Mouse (Mus musculus): Measurements from ENCODE around the gene Cdc37l1.
"Not testable (repeated sequence)": the region's sequence is repeated elsewhere in the genome, so short reads cannot be mapped to it uniquely, and the experiment has no call there.

The Cdc37l1 gene

DNA sequence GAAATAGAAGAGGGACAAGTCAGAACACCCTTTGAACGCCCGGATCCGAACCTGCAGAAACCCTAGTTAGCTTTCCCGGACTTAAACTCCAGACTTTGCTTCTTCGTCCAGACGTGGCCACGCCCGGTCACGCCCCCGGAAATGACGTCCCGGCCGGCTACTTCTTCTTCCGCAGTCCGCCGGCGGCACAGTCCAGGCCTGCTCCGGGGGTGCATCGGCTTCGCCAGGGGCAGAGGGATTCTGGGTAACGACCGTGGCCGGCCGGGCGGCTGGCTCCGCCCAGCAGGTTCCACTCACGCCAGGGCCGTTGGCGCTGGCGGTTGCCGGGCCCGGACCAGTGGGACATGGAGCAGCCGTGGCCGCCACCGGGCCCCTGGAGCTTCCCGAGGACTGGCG lies at the start of gene Cdc37l1:
TSS of gene Cdc37l1 (plus strand) at position 159 of the 396 bp plus-strand sequence.
- peak; percentile 96 to 99 for DNase-seq (ENCODE audit: low spot score in 2 of 2)

DNA sequence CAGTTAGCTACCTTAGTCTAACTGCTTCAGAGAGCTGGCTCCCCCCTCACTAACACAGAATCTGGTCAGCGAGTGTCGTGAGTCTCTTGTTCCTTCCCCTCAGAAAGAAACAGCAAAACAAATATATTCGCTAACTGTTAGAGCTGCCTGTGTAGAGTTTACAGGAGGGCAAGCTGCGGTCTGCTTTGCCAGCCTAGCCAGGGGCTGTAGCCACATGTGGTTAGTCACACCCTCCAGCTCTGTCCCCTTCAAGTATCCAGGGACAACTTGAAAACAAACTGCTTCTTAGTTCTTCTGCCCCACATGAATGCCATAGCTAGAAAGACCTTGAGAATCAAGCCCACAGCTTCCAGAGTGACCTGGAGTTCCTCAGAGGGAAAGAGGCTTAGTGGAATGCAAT lies 48.9 kb upstream of the Cdc37l1 start:
- no peak for DNase-seq (ENCODE audit: low spot score in 2 of 2)

DNA sequence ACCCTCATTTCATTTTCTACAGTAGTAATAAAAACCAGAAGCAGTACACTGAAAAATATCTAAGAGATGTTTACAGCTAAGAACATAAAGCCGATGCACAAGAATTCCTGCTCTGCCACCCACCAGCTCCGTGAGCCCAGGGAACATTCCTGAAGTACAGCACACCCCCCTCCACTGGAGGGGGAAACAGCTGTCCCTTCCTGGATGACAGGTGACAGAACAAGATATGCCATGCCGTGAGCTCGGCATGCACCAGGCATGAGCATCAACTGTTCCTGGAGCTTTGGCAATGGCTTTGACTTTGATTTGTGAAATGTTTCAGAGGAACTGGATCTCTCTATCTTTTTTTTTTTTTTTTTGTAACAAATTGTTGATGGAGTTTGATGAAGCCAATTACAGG lies 43.4 kb upstream of the Cdc37l1 start:
- DNase-seq (ENCODE audit: low spot score in 2 of 2): no peak

DNA sequence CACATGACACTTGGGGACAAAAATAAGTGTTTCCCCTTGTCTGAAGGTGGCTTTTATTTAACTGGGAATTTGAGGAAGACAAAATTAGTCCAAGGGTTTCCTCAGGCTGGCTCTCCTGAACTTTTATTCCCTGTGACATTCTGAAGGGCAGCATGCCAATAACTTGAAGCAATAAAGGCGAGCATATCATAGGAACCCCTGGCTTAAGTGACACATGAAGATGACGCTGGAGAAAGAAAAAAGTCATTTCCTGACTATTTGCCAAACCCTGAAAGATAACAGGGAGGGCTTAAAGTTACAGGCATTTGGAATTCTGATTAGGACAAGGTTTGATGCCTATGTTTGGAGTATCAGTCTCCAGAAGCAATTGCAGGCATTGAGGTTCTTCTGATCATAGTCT lies 42.8 kb upstream of the Cdc37l1 start:
- DNase-seq (ENCODE audit: low spot score in 2 of 2): no peak

DNA sequence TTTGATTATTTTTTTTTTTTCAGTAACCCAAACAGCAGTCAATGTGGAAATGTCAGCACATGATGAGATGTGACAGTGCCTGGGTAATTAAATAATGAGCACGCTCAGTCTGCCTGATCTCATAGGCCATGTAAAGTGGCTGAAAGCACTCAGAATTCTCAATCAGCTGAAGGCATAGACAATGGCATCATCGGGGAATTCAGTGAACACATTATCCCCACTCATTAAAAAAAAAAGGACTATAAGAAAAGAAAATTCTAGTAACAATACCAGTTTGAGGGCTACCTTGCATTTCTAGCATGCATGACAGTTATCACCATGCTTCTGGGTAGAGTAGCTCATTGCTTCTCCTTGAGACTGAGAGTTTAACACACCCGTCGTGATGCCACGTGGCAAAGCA lies 38.9 kb upstream of the Cdc37l1 start:
- DNase-seq (ENCODE audit: low spot score in 2 of 2): no peak

DNA sequence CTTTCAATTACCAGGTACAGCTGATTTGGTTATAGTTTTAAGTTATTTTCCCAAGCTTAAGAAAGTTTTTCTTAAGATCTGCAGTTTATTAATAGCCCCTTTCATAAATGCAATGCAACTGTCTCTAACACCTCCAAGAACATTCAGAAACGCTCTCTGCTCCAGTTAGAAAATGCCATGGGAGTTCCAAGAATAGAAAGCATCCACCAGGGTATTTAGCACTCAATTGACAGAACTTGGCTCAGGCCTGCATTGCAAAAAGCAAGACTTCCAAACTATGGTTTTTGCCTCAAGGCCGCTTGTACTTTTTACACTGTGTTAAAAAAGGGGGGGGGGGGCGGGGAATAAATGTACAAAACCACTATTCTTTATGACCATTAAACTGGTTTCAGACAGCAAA lies 27.0 kb upstream of the Cdc37l1 start:
- DNase-seq (ENCODE audit: low spot score in 2 of 2): no peak

DNA sequence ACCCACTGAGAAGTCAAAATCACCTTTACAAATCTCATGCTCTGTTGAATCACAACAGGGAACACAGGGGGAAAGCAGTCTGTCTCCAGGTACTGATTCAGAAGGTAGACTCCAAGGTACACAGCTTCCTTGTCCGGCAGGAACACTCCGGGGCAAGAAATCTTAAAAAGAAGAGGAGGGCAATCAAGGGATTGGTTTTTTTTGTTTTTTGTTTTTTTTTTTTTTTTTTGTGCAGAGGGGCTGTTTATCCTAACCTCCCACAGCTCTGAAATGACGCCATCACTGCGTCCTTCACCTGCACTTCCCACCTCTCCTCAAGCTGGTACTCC lies 26.7 kb upstream of the Cdc37l1 start:
- no peak for DNase-seq (ENCODE audit: low spot score in 2 of 2)

DNA sequence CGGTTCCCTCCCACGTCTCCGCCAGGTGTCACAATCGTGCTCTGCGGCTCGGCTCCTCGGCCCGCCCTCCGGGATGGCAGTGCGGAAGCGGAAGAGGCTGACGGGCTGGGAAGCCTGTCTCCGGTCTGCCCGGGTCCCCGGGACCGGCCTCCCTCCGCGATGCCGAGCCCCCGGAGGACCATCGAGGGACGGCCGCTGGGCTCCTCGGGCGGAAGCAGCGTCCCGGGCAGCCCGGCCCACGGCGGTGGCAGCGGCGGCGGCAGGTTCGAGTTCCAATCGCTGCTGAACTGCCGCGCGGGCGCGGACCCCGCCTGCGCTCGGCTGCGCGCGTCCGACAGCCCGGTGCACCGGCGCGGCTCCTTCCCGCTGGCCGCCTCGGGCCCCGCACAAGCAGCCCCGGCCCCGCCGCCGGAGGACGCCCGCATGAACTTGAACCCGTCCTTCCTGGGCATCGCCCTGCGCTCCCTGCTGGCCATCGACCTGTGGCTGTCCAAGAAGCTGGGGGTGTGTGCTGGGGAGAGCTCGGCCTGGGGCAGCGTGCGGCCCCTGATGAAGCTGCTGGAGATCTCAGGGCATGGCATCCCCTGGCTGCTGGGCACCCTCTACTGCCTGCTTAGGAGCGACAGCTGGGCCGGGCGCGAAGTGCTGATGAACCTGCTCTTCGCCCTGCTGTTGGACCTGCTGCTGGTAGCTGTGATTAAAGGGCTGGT lies 26.2 kb upstream of the Cdc37l1 start, which contains the start of gene Plpp6:
TSS of gene Plpp6 (plus strand) at position 112 of the 710 bp plus-strand sequence.
- DNase-seq (ENCODE audit: low spot score in 2 of 2): peak; percentile 52 to 65

DNA sequence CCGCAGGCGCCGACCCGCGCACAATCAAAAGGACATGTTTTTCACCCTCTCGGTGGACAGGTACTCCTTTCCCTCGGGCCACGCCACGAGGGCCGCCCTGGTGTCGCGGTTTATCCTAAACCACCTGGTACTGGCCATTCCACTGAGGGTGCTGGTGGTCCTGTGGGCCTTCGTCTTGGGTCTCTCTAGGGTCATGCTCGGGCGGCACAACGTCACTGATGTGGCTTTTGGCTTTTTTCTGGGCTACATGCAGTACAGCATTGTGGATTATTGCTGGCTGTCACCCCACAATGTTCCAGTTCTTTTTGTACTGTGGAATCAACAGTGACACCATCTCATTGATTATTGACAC lies 25.6 kb upstream of the Cdc37l1 start:
- DNase-seq (ENCODE audit: low spot score in 2 of 2): no peak

DNA sequence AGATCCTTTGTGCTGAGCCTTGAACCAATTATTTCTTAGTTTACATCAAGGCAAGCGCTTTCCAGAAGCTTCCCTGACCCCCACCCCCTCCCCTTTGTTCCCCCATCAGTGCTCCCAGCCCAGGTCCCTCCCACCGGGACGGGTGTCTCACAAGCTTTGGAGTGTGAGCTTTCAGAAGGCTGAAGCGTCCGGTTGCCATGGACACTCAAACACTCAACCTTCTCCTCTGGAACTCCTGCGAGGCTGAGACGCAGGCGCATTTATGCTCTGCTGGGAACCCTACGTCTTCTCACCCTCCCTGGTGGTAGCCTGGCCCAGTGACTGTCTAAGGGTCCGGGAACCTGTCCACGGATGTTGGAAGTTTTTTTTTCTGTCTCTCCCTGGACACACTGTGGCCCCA lies 22.5 kb upstream of the Cdc37l1 start, which contains the start of gene 4430402I18Rik:
TSS of gene 4430402I18Rik (minus strand) at position 149 of the 400 bp plus-strand sequence.
- no peak for DNase-seq (ENCODE audit: low spot score in 2 of 2)

DNA sequence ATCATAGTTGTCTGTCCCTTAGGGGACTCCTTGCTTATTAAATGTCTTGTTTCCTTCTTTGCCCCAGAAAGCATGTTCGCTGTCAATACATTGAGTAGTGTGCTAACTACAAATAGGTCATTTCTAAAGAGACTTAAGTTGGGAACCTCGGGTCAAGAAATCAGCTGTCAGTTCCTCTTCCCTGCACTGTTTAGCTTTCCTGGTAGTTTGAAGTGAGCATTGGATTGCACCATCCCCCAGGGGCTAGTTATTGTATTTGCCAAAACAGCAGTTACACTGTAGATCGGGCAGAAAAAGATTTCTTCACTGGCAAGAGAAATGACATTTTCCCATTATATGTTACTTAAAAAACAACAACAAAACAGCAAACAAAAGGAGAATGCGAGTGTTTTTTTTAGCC lies 22.0 kb upstream of the Cdc37l1 start:
- no peak for DNase-seq (ENCODE audit: low spot score in 2 of 2)

DNA sequence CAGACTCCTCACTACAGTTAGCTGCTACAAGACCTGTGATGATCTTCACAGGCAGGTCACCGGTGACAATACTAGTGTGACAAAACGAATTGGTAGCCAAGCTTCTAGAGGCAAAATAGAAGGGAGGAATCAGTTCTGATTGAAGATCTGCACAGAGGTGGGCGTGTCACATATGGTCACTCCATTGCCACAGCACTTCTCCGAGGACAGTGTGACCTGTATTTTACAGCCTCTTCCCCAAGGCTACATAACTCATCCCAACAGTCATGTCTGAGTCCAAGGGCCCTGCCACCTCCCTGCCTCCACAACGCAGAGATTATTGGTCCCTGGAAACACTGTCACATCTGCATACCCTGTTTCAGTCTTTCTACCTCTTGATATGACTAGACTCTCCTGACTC lies 20.9 kb upstream of the Cdc37l1 start:
- no peak for DNase-seq (ENCODE audit: low spot score in 2 of 2)

DNA sequence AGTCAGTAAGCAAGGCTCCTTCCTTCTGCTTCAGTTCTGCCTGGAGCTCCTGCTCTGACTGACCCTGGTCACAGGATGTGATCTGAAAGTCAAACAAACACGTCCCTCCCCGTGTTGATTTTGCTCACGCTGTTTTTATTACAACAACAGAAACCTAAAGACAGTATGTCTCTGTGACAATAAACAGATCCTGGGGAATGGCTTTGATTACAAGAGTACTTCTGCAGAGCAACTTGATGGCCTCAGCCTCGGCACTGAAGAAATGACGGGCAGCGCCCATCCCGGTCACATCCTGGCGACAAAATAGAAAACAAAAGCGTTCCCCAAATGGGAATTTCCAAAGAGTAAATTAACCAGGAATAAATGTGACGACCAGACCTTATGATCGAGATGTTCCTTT lies 19.9 kb upstream of the Cdc37l1 start:
- no peak for DNase-seq (ENCODE audit: low spot score in 2 of 2)

DNA sequence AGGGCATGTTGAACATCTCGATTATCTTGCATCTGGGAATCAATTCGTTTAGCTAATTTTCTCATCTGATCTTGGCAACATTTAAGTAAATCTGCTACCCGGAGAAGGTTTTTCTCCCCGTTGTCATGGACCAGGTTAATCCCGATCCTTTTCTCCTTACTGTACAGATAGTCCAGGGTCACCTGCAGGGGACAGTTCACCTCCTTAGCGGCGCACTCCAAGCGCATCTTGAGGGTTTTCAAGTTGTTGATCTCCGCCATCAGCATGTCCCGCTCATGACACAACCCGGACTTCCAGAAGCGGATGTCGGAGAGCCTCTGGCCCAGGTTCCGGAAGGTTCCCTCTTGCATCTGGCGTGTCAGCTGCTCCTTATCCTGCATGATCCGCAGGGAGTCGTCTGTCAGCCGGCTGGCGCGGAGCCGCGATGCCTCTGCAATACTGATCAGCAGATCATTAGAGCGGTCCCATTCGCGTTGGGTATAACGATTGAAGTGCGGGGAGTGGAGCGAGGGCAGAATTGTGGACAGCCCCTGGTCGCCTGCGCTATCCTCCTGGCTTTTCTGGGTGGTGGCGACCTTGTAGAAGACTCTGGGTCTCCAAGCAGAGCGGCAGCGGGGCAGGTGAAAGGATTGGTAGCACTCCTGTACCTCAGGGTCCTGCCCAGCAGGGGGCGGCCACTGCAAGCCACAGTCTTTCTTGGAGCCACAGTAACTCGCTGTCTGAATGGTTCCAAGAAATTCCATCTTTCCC lies 15.1 kb upstream of the Cdc37l1 start:
- DNase-seq (ENCODE audit: low spot score in 2 of 2): peak; percentile 59 to 66

DNA sequence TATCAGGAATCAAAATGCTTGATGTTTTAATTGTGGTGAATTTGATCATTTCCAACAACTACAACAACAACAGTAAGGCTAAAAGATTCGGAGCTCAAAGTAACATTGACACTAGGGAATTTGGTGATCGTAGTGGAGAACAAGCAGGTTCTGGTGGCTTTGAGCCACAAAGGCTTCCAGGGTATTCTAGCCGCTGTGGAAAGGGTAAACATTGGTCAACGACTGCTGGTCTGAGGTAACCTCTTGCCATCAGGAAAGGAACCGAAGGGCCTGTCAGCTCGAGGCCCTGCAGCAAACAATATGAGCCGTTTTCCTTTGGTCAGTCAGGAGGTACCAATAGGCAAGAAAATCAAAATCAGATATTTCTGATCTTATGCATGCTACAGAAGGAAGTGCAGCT lies 7.5 kb upstream of the Cdc37l1 start:
- DNase-seq (ENCODE audit: low spot score in 2 of 2): no peak

DNA sequence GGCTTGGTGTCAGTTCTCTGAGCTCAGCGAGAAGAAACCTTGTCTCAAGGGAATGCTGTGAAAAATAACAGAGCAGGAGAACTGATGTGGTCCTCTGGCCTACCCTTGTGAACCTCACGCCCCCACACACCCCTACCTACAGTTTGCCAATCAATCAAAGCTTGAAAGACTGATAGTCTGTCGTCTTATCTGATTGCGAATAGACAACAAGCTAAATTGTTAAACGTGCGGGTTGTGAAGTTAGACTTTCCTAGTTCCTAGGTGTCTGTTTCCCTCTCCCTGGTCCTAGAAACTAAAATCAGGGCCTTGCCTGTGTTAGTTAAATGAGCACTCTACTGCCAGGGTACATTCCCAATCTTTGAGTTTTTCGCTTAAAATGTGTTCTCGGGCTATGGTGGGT lies 637 bp upstream of the Cdc37l1 start:
- DNase-seq (ENCODE audit: low spot score in 2 of 2): no peak

DNA sequence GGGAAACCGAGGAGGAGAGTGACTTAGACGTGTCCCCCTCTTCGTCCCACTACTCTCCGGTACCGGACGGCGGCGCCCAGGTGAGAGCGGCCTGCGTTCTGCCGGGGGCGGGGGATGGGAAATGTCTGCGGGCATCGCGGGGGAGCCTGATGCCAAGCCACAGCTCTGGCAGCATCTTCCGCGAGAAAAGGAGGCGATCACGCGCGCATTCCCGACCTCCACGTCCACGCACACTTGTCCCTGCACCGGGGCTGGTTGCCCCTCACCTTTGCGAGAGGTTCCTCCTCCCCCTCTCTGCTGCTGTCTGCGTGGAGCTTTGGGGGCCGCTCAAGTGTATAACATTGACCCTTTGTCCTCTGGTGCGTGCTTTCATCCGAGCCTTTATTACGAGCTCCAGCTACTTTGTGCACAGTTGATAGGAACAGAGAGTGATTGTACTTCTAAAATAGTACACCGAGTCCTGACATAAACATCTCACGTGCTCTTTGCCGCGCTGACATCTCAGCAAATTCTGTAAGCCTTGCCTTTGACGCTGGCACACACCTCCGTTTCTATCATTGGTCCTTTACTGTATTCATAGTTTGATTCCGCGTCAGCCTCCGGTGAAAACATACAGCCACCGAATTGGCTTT lies 554 bp downstream of the Cdc37l1 start:
- no peak for DNase-seq (ENCODE audit: low spot score in 2 of 2)

DNA sequence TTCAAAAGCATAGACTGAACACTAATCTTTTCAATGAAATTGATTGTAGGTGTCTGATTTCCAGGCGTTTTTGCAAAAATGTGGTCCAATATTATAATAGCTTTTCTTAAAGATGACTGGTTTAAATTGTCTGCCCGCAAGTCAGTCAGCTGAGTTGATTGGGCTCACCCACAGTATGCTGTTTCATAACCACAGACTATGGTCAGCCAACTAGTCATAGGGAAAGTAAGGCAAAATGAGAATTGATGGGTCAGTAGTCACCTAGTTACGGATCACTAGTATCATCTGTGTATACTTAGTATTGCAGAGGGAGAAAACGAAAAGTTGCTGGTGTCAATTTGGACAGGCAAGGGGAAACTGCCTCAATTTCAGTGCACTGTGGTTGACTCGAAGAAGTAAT lies 1.2 kb downstream of the Cdc37l1 start:
- no peak for DNase-seq (ENCODE audit: low spot score in 2 of 2)

DNA sequence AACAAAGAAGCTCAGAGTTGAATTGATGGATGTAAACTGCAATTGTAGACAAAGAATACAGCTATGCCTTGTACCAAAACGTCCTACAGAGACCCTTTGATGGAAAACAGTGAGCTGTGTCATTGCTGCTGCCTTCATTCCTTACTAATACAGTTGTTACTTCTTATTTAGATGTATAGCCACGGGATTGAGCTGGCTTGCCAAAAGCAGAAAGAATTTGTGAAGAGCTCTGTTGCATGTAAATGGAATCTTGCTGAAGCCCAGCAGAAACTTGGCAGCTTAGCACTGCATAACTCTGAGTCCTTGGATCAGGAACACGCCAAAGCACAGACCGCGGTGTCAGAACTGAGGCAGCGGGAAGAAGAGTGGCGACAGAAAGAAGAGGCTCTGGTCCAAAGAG lies 4.7 kb downstream of the Cdc37l1 start:
- no peak for DNase-seq (ENCODE audit: low spot score in 2 of 2)

DNA sequence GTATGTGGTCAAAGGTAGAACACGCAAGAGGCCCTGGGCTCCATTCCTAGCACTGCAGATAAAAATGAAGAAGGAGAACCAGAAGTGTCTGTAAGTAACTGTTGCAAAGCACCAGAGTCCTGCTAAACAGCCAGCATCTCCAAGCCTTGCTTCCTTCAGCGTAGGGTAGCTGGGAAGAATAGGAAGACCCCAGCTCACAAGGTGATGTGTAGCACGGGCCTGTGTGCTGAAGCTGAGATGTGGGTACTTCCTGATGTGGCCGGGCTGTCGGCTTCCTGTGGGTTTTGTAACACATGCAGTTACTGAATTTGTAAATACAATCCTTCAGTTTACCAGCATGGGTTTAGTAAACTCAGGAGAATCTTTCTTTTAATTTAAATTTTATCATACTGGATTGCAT lies 5.2 kb downstream of the Cdc37l1 start:
- DNase-seq (ENCODE audit: low spot score in 2 of 2): no peak

DNA sequence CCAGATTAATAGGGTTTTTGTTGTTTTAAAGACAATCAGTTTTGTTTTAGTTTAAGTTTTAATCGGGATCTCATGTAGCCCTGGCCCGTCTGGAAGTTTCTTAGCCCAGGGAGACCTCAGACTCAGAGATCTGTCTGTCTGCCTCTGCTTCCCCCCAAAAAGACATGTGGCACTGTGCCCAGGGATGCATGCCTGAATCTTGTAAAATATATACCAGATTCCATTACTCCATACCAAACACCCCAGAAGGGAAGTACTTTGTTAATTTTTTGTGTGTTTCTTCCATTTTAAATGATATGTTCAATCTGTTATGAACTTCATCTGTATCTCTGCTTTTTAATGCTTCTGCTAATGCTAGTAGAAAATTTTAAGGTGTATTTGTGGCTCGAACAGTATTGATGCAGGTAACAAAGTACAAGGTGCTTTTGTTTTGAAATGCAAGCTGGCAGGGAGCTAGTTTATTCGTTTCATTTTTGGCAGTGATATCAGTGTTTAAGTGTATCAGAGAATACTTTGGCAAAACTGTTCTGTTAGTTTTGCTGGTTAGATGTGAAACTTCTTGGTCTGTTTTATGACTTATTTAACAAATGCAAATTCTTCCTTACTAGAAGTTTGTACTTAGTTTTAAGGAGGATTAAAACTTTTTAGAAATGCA lies 8.0 kb downstream of the Cdc37l1 start:
- DNase-seq (ENCODE audit: low spot score in 2 of 2): no peak

DNA sequence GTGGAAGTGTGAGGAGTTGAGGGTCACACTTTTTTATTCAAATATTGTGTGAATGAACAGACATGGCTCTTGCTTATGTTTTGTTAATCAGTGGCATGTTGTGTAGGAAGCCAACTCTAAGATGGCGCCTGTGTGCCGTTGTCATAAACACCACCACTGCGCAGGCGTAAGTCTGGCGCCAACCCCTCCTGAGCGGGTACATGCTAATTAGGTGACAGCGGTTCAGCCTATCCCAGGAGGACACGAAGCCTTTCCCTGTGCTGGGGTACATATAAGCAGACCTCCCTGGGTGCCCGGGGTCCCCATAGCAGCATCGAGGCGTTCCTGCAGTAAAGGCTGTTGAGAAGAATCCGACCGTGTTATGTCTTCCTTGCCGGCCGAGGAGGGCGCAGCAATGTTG lies 10.2 kb downstream of the Cdc37l1 start:
- not testable (repeated sequence) for DNase-seq (ENCODE audit: low spot score in 2 of 2)

Measured in spleen, postnatal 14 days (tissue).